Mouse (Mus musculus): ENCODE measurements around the gene Tcl1b4.

DNA sequence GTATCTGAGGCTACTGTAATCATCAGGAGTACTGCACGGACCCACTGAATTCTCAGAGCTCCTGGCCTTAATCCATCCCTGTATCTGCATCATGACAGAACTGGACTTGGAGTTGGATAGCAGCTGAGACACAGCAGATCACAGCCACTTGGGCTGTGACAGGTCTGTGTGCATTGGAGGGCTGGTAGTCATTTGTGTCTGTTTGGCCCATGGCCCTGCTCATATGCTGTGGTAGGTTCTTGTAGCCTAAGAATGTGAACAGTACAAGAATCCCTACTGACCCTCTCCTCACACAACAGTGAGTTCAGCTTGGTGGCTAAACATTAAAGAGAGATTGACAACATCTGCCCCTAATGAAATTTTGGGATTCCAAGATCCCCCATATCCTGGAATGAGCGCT, 28.4 kb upstream of the Tcl1b4 start:
- TF ChIP-seq MAX (IDR thresholded peaks at IDR 0.05; ENCODE audit: low read depth) (no peak), TCF12 (IDR thresholded peaks at IDR 0.05; ENCODE audit: insufficient read depth, poor library complexity, severe bottlenecking) (no peak), USF1 (IDR thresholded peaks at IDR 0.05; ENCODE audit: low read depth) (no peak), POLR2A (IDR thresholded peaks at IDR 0.05; ENCODE audit: insufficient read length, low read depth) (no peak), CEBPB (IDR thresholded peaks at IDR 0.05; ENCODE audit: insufficient read depth, poor library complexity, severe bottlenecking) (no peak), MYOG (IDR thresholded peaks at IDR 0.05; ENCODE audit: control insufficient read depth in 1 of 3, insufficient read depth in 1 of 3, insufficient read length in 2 of 3, low read depth in 2 of 3) (no peak), POLR2AphosphoS2 (IDR thresholded peaks at IDR 0.05; ENCODE audit: insufficient read length, low read depth) (no peak), E2F4 (IDR thresholded peaks at IDR 0.05; ENCODE audit: insufficient read depth) (no peak), SRF (IDR thresholded peaks at IDR 0.05; ENCODE audit: control insufficient read depth, insufficient read length, low read depth) (no peak), TCF3 (IDR thresholded peaks at IDR 0.05; ENCODE audit: insufficient read length, low read depth) (no peak)
